Mouse (Mus musculus): ENCODE measurements around the gene Zbtb45. TPM values are rescaled to one million over a fixed set of nuclear protein-coding genes. Genes with fewer than 3 reads are reported as not detected.

Zbtb45 gene
- polyA plus RNA-seq, 1 experiment = 7.7 TPM

DNA sequence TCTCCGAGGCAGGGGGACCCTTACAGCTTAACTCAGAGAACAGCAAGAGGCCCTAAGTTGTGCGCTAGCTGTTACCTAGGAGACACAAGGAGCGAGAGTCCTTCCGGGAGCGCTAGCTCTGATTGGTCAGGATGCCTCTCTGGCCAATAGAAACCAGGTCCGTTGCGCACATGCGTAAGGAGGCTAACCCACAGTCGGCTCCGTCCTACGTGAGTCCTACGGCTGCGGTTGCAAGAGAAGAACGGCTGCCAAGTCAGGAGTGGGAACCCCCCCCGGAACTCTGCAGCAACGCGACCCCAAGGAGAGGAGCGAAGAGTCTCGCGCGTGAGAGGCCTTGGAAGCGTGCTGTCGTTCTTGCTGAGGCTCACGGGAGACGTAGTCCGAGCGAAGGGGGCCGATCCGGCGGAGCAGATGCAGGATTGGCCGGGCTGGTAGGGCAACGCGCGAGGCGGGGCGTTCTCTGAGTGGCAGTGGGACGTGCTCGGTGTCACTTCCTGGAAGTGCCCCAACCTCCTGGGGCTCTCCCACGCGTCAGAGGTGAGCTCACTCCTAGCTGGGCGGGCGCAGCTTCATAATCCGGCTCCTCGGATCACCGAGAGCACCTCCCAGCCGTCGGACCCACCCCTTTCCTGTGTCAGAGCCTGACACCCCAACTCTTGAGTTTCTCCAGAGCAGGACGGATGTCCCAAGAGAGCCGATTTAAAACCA is 32.0 kb downstream of the Zbtb45 start, which contains the start of gene Zfp446:
Gene Zfp446, plus strand, starts transcription at position 167 of the 708 bp plus-strand sequence.
- Histone ChIP-seq H3K4me3 (replicated peaks) (peak within 1 kb of the TSS; percentile 89), H3K9me3 (ENCODE audit: control insufficient read depth, low read length) (no peaks in the 10 kb centered on the region), H3K27me3 (ENCODE audit: control insufficient read depth) (no peaks in the 10 kb centered on the region), H3K36me3 (ENCODE audit: control insufficient read depth) (peaks cover 28% of the 10 kb centered on the region), H3K4me1 (ENCODE audit: control insufficient read depth) (peaks cover 41% of the 10 kb centered on the region)
- TF ChIP-seq GATA1 (IDR thresholded peaks at IDR 0.05; ENCODE audit: low read length) (no peak), TAL1 (IDR thresholded peaks at IDR 0.05; ENCODE audit: low read length) (no peak)

DNA sequence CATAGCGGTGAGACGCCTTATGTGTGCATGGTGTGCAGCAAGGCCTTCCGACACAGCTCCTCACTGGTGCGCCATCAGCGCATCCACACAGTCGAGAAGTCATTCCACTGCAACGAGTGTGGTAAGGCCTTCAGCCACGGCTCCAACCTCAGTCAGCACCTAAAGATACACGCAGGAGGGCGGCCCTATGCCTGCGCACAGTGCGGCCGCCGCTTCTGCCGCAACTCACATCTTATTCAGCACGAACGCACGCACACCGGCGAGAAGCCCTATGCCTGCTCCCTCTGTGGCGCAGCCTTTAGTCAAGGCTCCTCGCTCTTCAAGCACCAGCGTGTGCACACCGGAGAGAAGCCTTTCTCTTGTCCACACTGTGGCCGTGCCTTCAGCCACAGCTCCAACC is 38.9 kb downstream of the Zbtb45 start:
- peaks cover 50% of the 10 kb centered on the region for H3K36me3 ChIP-seq (ENCODE audit: control insufficient read depth)
- no peaks in the 10 kb centered on the region for H3K27me3 ChIP-seq (ENCODE audit: control insufficient read depth)
- TF ChIP-seq GATA1 (IDR thresholded peaks at IDR 0.05; ENCODE audit: low read length) = no peak
- no peak overlapping the region for H3K4me3 ChIP-seq (replicated peaks)
- H3K9me3 ChIP-seq (ENCODE audit: control insufficient read depth, low read length) = no peaks in the 10 kb centered on the region
- H3K4me1 ChIP-seq (ENCODE audit: control insufficient read depth) = peaks cover 40% of the 10 kb centered on the region

DNA sequence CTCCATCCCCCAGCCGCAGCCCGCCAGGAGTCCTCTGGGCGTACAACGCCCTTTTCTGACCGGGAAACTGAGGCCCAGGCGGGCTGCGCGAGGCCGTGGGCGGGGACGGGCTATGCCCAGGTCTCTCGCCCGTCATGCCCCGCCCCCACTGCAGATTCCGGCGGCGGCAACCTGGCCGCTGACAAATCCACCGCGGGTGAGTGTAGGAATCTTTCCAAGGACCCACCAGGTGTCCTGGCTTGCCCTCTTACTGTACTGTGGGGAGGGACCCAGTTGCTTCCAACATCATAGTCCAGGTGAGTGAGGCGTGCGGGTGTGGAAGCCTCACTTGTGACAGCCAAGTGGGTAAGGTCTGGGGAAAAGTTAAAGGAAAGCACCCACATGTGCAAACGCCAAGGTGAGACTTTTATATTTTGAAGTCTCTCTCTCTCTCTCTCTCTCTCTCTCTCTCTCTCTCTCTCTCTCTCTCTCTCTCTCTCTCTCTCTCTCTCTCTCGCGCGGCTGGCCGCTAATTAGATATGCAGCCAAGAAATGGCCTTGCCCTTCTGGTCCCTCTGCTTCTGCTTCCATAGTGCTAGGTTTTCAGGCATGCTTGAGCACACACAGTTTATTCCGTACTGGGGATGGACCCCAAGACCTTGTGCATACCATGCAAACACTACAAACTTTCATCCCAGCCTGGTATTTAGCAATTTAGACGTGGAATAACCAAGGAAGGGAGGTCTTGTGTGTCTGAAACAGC is 43.6 kb downstream of the Zbtb45 start:
- TF ChIP-seq GATA1 (IDR thresholded peaks at IDR 0.05; ENCODE audit: low read length) (no peak), TAL1 (IDR thresholded peaks at IDR 0.05; ENCODE audit: low read length) (no peak)
- peaks cover 67% of the 10 kb centered on the region for H3K4me1 ChIP-seq (ENCODE audit: control insufficient read depth)
- no peaks in the 10 kb centered on the region for H3K27me3 ChIP-seq (ENCODE audit: control insufficient read depth)
- H3K4me3 ChIP-seq (replicated peaks) = peak overlapping the region; percentile 77
- H3K9me3 ChIP-seq (ENCODE audit: control insufficient read depth, low read length) = no peaks in the 10 kb centered on the region
- H3K36me3 ChIP-seq (ENCODE audit: control insufficient read depth) = peaks cover 32% of the 10 kb centered on the region

DNA sequence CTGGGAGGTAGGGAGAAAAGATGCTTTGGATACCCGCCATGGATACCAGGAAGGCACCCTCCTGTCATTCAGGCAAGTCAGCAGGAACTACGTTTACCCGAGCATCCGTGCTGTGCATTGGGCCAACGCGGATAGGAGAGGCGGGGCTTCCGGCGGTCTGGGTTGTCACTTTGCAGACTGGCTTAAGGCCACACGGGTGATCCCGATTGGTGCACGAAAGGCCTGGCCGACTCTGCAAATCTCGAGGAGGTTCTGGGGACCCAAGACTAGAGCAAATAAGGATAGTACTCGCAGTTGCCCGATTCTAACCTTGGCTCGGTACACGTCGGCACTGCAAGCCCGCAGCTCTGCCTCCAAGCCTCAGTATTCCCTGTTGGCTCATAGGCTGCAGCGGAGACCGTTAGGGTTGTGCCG is 44.1 kb downstream of the Zbtb45 start, which contains the start of gene Zfp324:
Gene Zfp324, plus strand, starts transcription at position 161 of the 414 bp plus-strand sequence.
- Histone ChIP-seq H3K27me3 (ENCODE audit: control insufficient read depth) (no peaks in the 10 kb centered on the region), H3K36me3 (ENCODE audit: control insufficient read depth) (peaks cover 26% of the 10 kb centered on the region), H3K4me3 (replicated peaks) (peak within 1 kb of the TSS; percentile 77), H3K4me1 (ENCODE audit: control insufficient read depth) (peaks cover 71% of the 10 kb centered on the region), H3K9me3 (ENCODE audit: control insufficient read depth, low read length) (no peaks in the 10 kb centered on the region)
- TF ChIP-seq GATA1 (IDR thresholded peaks at IDR 0.05; ENCODE audit: low read length) = no peak
- TF ChIP-seq TAL1 (IDR thresholded peaks at IDR 0.05; ENCODE audit: low read length) = no peak

DNA sequence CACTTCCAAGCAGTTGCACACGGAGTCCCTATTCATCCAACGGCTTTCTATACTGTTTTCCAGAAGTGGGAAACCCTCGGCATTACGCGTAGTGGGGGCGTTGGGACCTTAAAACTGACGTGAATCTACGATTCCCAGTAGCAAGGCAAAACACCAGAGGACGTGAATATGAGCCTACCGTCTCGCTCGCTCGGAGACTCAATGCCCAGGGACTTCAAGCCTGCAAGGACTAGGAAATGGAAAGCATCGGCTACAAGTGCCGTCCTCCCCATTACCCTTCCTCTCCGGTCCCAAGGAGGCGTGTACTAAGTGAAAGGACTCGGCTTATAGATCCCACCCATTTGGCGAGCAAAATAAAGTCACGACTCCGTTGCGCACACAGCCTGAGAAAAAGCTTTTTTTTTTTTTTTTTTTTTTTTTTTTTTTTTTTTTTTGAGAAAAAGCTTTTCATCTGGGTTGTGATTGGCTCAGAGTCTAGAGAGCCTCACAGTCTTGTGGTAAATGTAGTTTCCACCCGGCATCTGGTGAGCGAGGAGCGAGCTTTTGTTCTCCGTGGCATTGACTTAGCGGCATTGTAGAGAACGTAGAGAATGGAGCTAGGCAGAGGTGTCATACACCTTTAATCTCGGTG is 48.2 kb downstream of the Zbtb45 start:
- no peaks in the 10 kb centered on the region for H3K27me3 ChIP-seq (ENCODE audit: control insufficient read depth)
- peak overlapping the region; percentile 75 for H3K4me3 ChIP-seq (replicated peaks)
- TF ChIP-seq TAL1 (IDR thresholded peaks at IDR 0.05; ENCODE audit: low read length) (no peak), GATA1 (IDR thresholded peaks at IDR 0.05; ENCODE audit: low read length) (no peak)
- no peaks in the 10 kb centered on the region for H3K9me3 ChIP-seq (ENCODE audit: control insufficient read depth, low read length)
- H3K4me1 ChIP-seq (ENCODE audit: control insufficient read depth) = peaks cover 55% of the 10 kb centered on the region
- no peaks in the 10 kb centered on the region for H3K36me3 ChIP-seq (ENCODE audit: control insufficient read depth)

DNA sequence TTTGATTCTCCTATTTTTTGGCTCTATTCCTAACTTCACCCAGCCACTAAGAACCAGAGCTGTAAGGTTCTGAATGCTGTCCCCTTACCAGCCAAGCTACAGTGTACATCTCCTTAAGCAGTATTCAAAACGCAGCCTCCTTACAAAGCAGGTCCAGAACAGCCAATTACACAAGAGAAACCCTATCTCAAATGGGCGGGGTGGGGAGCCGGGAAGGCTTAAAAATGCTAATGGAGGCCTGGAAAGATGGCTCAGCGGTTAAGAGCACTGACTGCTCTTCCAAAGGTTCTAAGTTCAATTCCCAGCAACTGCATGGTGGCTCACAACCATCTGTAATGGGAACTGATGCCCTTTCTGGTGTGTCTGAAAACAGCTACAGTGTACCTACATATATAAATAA is 50.1 kb downstream of the Zbtb45 start:
- Histone ChIP-seq H3K27me3 (ENCODE audit: control insufficient read depth) (no peaks in the 10 kb centered on the region), H3K4me1 (ENCODE audit: control insufficient read depth) (peaks cover 36% of the 10 kb centered on the region), H3K4me3 (replicated peaks) (no peak overlapping the region), H3K9me3 (ENCODE audit: control insufficient read depth, low read length) (no peaks in the 10 kb centered on the region), H3K36me3 (ENCODE audit: control insufficient read depth) (no peaks in the 10 kb centered on the region)
- TF ChIP-seq TAL1 (IDR thresholded peaks at IDR 0.05; ENCODE audit: low read length) (no peak), GATA1 (IDR thresholded peaks at IDR 0.05; ENCODE audit: low read length) (no peak)

DNA sequence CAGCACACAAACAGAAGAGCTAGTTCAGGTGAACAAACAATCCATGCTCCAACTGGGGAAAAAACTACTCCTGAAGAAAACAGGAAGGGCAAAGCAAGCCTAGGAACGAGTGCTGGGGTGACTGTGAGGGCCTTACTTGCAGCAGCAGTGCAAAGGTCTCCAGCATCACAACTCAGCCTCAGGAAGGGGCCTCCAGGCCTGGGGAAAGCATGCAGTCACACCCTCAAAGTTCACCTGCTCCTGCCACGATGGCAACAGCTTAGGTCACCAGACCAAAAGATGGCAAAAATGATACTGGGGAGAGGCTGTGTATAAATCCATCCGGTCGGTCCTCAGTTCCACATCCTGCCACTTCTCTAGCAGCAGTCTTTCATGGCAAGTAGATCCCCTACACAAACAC is 50.9 kb downstream of the Zbtb45 start:
- no peak for TF ChIP-seq GATA1 (IDR thresholded peaks at IDR 0.05; ENCODE audit: low read length)
- no peak for TF ChIP-seq TAL1 (IDR thresholded peaks at IDR 0.05; ENCODE audit: low read length)
- Histone ChIP-seq H3K36me3 (ENCODE audit: control insufficient read depth) (no peaks in the 10 kb centered on the region), H3K4me1 (ENCODE audit: control insufficient read depth) (peaks cover 32% of the 10 kb centered on the region), H3K9me3 (ENCODE audit: control insufficient read depth, low read length) (no peaks in the 10 kb centered on the region), H3K4me3 (replicated peaks) (no peak overlapping the region), H3K27me3 (ENCODE audit: control insufficient read depth) (no peaks in the 10 kb centered on the region)

DNA sequence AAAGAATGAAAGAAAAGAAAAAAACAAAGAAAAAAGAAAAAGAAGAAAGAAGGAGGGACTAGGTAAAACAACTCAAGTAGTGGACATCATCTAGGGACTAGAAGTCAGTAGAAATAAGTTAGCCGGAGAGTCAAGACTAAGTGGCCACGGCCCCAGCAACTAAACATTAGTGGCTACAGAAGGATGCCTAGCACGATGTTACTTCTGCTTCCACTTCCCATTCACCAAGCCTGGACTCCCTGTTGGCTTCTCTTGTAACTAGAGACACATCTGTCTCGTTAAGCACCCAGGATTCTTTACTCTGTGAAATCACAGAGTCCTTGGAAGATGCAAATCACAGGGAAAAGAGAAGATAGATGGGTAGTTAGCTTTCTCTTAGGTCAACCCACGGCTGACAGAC is 52.3 kb downstream of the Zbtb45 start:
- H3K9me3 ChIP-seq (ENCODE audit: control insufficient read depth, low read length) = no peaks in the 10 kb centered on the region
- TF ChIP-seq GATA1 (IDR thresholded peaks at IDR 0.05; ENCODE audit: low read length) (no peak), TAL1 (IDR thresholded peaks at IDR 0.05; ENCODE audit: low read length) (no peak)
- no peaks in the 10 kb centered on the region for H3K36me3 ChIP-seq (ENCODE audit: control insufficient read depth)
- peaks cover 28% of the 10 kb centered on the region for H3K4me1 ChIP-seq (ENCODE audit: control insufficient read depth)
- no peak overlapping the region for H3K4me3 ChIP-seq (replicated peaks)
- no peaks in the 10 kb centered on the region for H3K27me3 ChIP-seq (ENCODE audit: control insufficient read depth)

DNA sequence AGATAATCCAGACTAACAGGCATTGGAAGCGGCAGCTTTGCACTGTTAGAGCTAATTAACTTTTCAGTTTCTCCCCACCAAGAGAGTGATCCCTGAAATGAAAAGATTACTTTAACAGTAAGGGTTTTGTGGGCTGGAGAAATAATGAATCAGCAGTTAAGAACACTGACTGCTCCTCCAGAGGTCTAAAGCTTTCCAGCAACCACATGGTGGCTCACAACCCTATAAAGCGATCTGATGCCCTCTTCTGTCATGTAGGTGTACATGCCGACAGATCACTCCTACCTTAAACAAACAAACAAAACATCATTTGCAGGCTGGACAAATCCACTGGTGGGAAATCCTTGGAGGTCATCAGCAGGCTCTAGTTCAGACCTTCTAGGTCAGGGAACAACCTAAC is 54.9 kb downstream of the Zbtb45 start:
- TF ChIP-seq GATA1 (IDR thresholded peaks at IDR 0.05; ENCODE audit: low read length) = no peak
- no peaks in the 10 kb centered on the region for H3K9me3 ChIP-seq (ENCODE audit: control insufficient read depth, low read length)

More for the DNA sequence above, 54.9 kb downstream of the Zbtb45 start:
- H3K4me3 ChIP-seq (replicated peaks) = no peak overlapping the region
- peaks cover 29% of the 10 kb centered on the region for H3K4me1 ChIP-seq (ENCODE audit: control insufficient read depth)
- H3K36me3 ChIP-seq (ENCODE audit: control insufficient read depth) = no peaks in the 10 kb centered on the region
- H3K27me3 ChIP-seq (ENCODE audit: control insufficient read depth) = no peaks in the 10 kb centered on the region

Other genes with a start within 250 kb of the Zbtb45 start
- gene Zscan18, start 206.4 kb downstream of the Zbtb45 start, polyA plus RNA-seq (2012) = 0.04 TPM in 1 of 2 replicates, not detected in the other
- gene Zfp329, start 191.2 kb downstream of the Zbtb45 start, polyA plus RNA-seq (2012) = 0.01 TPM in 1 of 2 replicates, not detected in the other
- gene Zfp110, start 175.3 kb downstream of the Zbtb45 start, polyA plus RNA-seq (2012) = 0.06 and 0.24 TPM in 2 replicates
- gene Zfp128, start 128.9 kb downstream of the Zbtb45 start, polyA plus RNA-seq (2012) = 0.02 TPM in 1 of 2 replicates, not detected in the other
- 0.04 TPM in 2 replicates for gene Zscan22, start 112.2 kb downstream of the Zbtb45 start, polyA plus RNA-seq (2012)
- 328 and 368 TPM in 2 replicates for gene Rps5, start 87.7 kb downstream of the Zbtb45 start, polyA plus RNA-seq (2012)
- 0.11 and 0.14 TPM in 2 replicates for gene Rnf225, start 82.6 kb downstream of the Zbtb45 start, polyA plus RNA-seq (2012)
- 0.27 and 0.38 TPM in 2 replicates for gene Zfp324, start 44.2 kb downstream of the Zbtb45 start, polyA plus RNA-seq (2012)
- gene Zfp446, start 32.2 kb downstream of the Zbtb45 start, polyA plus RNA-seq (2012) = 0.20 and 0.29 TPM in 2 replicates
- not detected in 2 replicates for gene Slc27a5, start 11.8 kb downstream of the Zbtb45 start, polyA plus RNA-seq (2012)
- gene Trim28, start 10.9 kb downstream of the Zbtb45 start, polyA plus RNA-seq (2012) = 16.2 and 17.6 TPM in 2 replicates
- 39.9 and 103 TPM in 2 replicates for gene Chmp2a, start 24.8 kb upstream of the Zbtb45 start, polyA plus RNA-seq (2012)
- 22.8 and 28.8 TPM in 2 replicates for gene Ube2m, start 28.2 kb upstream of the Zbtb45 start, polyA plus RNA-seq (2012)
- 0.03 TPM in 2 replicates for gene Mzf1, start 44.7 kb upstream of the Zbtb45 start, polyA plus RNA-seq (2012)
- gene Vmn1r85, start 85.1 kb upstream of the Zbtb45 start, polyA plus RNA-seq (2012) = 0.06 TPM in 1 of 2 replicates, not detected in the other
- not detected in 2 replicates for gene Vmn1r86, start 109.9 kb upstream of the Zbtb45 start, polyA plus RNA-seq (2012)
- 0.04 TPM in 1 of 2 replicates, not detected in the other for gene Vmn1r87, start 130.1 kb upstream of the Zbtb45 start, polyA plus RNA-seq (2012)
- gene Vmn1r88, start 149.5 kb upstream of the Zbtb45 start, polyA plus RNA-seq (2012) = not detected in 2 replicates
- not detected in 2 replicates for gene Vmn1r89, start 203.0 kb upstream of the Zbtb45 start, polyA plus RNA-seq (2012)